Mouse (Mus musculus) small intestine, adult 2 months (tissue): Measurements from ENCODE around the gene Kcnn4. TPM values are rescaled to one million over a fixed set of nuclear protein-coding genes. Genes with fewer than 3 reads are reported as not detected.
A peak's percentile ranks its signal among the peaks of the same experiment; 100 is the strongest.

Experiments
- H3K27ac ChIP-seq: fragments of 200-500 bp; 2 replicates; pipeline ENCODE4 v1.5.1; 2012; ENCODE audit warnings: low read depth, low read length, control low read depth, inconsistent platforms; ENCODE audit not compliant: insufficient read depth
- H3K27me3 ChIP-seq: fragments of 200-500 bp; 2 replicates; pipeline ENCODE4 v1.6.1; 2012; ENCODE audit warnings: mild to moderate bottlenecking, moderate library complexity, low read length, inconsistent platforms; ENCODE audit not compliant: control insufficient read depth, insufficient read depth
- H3K36me3 ChIP-seq: fragments of 200-500 bp; 2 replicates; pipeline ENCODE4 v1.6.1; 2012; ENCODE audit warnings: mild to moderate bottlenecking, low read length, control low read depth, inconsistent platforms; ENCODE audit not compliant: control insufficient read depth, insufficient read depth
- H3K4me1 ChIP-seq: fragments of 200-500 bp; 2 replicates; pipeline ENCODE4 v1.6.1; 2012; ENCODE audit warnings: low read length, inconsistent platforms, mixed read lengths; ENCODE audit not compliant: control insufficient read depth, insufficient read depth, insufficient read length
- H3K4me3 ChIP-seq: fragments of 200-500 bp; 2 replicates; pipeline ENCODE4 v1.5.1; 2012; ENCODE audit warnings: low read depth, mild to moderate bottlenecking, control low read depth, inconsistent platforms, low read length, moderate library complexity
- CTCF ChIP-seq: fragments of 200-500 bp; IDR thresholded peaks from 2 replicates; pipeline ENCODE4 v1.5.1; 2012; ENCODE audit warnings: low read depth, mild to moderate bottlenecking, control low read depth, inconsistent platforms, low read length, moderate library complexity, mixed read lengths; ENCODE audit not compliant: insufficient replicate concordance, insufficient read length; ENCODE audit errors: extremely low read depth
- POLR2A ChIP-seq: fragments of 200-500 bp; IDR thresholded peaks from 2 replicates; pipeline ENCODE4 v1.6.1; 2012; ENCODE audit warnings: low read depth, mild to moderate bottlenecking, control low read depth, inconsistent platforms, low read length, moderate library complexity
- WGBS: fragments of 180-500 bp; shearing (Covaris S2); methylation state at CpG from one replicate; pipeline ENCODE4 v1.1.7; 2018; 5-methylcytosine and 5-hydroxymethylcytosine counted together
- polyA plus RNA-seq: library from polyadenylated mRNA; depleted of rRNA; stranded (reverse); fragments of >200 nt; gene quantifications from 2 replicates; pipeline ENCODE4 v1.2.3, GENCODE M21; 2012; rRNA removed

The Kcnn4 gene
- 61.9 and 95.5 TPM in 2 replicates for polyA plus RNA-seq

DNA sequence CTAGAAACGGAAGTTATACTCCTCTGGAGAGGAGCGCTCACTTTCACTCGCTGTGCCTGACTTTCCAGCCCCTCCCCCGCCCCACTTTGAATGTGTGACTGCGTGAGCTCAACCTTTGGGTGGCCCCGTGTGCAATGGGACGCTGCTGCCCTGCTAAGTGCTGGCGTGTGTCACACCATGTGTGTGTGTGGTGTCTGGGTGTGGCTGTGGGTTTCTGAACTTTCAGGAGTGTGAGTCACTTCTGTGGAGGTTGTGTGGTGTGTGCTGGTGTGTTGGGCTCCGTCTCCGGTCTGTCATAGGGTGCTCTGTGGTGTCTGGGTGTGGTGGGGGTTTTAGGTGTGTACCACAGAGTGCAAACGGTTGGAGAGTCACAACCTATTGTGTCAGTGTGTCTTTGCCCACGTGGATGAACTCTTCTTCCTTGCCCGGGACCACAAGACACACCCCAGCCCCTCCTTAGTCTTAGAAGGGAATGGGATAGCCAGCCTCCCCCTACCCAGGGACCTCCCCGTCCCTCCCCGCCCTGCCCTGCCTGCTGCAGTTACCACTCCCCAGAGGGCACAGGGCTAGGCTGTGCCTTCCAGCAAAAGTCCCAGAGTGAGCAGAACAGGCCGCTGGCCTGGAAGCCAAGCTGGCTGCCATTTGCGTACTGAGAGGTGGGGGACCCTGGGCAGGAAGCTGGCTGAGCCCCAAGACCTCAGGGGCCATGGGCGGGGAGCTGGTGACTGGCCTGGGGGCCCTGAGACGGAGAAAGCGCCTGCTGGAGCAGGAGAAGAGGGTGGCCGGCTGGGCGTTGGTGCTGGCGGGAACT, at the start of gene Kcnn4:
Kcnn4 (plus strand) TSS at position 533 of the 811 bp plus-strand sequence.
- 8% methylated on average over 23 of the region's 23 CpGs for WGBS
- H3K36me3 ChIP-seq = no peaks in the 10 kb centered on the region
- H3K4me3 ChIP-seq = peak within 1 kb of the TSS; percentile 76
- no peaks in the 10 kb centered on the region for H3K27me3 ChIP-seq
- H3K4me1 ChIP-seq = peaks cover 48% of the 10 kb centered on the region
- peak within 1 kb of the TSS; percentile 94 for H3K27ac ChIP-seq
- TF ChIP-seq CTCF (no peak), POLR2A (peak; percentile 75; the same call in 1 of the 2 replicates)

DNA sequence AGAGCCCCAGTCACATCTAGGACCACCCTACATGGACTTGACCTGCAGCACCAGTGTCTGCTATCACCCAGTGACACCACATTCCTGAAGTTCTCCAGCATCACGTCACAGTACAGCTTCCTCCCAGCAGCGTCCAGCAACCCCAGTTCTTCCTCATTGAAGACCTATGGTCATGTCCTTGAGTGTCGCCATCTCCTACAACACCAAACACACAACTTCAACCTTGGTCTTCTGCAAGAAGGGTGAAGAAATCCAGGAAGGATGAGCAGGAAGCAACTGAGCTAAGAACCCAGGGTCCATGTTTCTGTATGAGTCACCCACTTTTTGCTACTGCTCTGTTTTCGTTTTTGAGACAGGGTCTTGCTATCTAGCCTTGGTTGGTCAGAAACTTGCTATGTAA, 47.5 kb upstream of the Kcnn4 start:
- 63% methylated on average over 4 of the region's 4 CpGs for WGBS
- Histone ChIP-seq H3K36me3 (no peaks in the 10 kb centered on the region), H3K27me3 (peaks cover 19% of the 10 kb centered on the region; the same call in 1 of the 2 replicates), H3K4me1 (no peaks in the 10 kb centered on the region), H3K27ac (no peak overlapping the region), H3K4me3 (no peak overlapping the region)
- TF ChIP-seq POLR2A = no peak
- no peak for TF ChIP-seq CTCF

DNA sequence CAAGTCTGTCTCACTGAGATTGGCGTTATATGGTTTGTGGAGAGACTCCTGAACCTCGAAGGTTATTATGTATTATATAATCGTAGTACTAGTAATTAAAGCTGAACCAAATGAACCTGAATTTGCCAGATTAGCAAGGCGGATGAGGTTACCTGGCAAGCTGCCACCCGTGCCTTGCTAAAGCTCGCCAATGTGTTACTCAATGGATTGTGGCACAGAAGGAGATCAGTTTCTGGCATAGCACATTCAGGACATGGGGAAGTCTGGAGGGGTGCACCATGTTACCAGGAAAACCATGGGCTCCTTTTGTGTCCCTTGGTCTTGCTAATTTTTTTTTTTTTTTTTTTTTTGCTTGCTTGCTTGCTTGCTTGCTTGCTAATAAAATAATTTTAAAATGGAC, 44.9 kb upstream of the Kcnn4 start:
- no peaks in the 10 kb centered on the region for H3K4me1 ChIP-seq
- WGBS = 43% methylated on average over 6 of the region's 6 CpGs
- H3K27ac ChIP-seq = no peak overlapping the region
- no peaks in the 10 kb centered on the region for H3K36me3 ChIP-seq
- no peak overlapping the region for H3K4me3 ChIP-seq
- TF ChIP-seq POLR2A (no peak), CTCF (no peak)
- H3K27me3 ChIP-seq = peaks cover 19% of the 10 kb centered on the region

- Histone ChIP-seq H3K27me3 (peaks cover 19% of the 10 kb centered on the region), H3K27ac (no peak overlapping the region), H3K4me3 (no peak overlapping the region), H3K36me3 (no peaks in the 10 kb centered on the region), H3K4me1 (no peaks in the 10 kb centered on the region)
- TF ChIP-seq CTCF (no peak), POLR2A (no peak)
- WGBS = 23% methylated on average over 13 of the region's 13 CpGs
Observed at GRCm38 (mm10) chr7:24325675-24326128, 44.4 kb upstream of the Kcnn4 start.

DNA sequence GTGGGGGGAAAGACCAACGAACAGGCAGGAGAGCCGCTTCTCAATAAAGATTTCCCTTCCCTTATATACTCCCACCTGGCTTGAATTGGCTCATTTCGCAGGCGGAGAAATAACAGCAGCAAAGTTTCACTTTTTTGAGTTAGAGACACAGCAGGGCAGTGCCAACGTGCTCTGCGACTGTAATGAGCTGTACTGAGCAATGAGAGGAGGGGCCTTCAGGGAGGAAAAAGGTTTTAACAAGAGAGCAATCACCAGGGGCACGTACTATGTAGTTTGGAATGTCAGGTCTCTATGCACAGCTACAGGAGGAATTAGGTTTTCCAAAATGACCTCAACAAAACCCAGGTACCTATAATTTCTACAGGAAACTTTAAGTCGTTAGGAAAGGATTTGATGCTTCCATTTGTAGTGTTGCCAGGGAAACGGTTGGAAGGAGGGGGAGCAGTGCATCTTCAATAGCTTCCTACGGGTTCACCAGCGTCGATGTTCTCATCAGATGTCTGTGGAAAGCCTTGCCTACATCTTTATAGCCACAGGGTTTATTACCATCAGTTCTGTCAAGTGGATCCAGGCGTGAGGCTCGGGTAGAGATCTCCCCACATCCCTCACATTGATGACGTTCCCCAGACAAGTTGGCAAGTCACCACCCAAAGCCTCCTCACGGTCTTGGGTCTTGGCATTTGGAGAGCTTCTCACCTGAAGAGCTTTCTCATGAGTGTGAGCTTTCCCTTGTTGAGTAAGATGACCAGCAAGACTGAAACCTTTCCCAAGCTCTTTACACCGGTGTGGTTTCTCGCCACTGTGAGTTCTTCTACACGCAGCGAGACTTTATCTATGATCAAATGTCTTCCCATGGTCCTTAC, 43.6 kb upstream of the Kcnn4 start:
- TF ChIP-seq POLR2A (no peak), CTCF (no peak)
- Histone ChIP-seq H3K4me3 (no peak overlapping the region), H3K27ac (no peak overlapping the region), H3K27me3 (peaks cover 19% of the 10 kb centered on the region), H3K4me1 (no peaks in the 10 kb centered on the region), H3K36me3 (no peaks in the 10 kb centered on the region)
- WGBS = 61% methylated on average over 20 of the region's 20 CpGs

- H3K36me3 ChIP-seq = no peaks in the 10 kb centered on the region
- H3K4me1 ChIP-seq = no peaks in the 10 kb centered on the region
- WGBS = 44% methylated on average over 14 of the region's 14 CpGs
- TF ChIP-seq CTCF = no peak
- no peak for TF ChIP-seq POLR2A
- no peak overlapping the region for H3K4me3 ChIP-seq
- no peak overlapping the region for H3K27ac ChIP-seq
- peaks cover 16% of the 10 kb centered on the region for H3K27me3 ChIP-seq
Observed at GRCm38 (mm10) chr7:24327281-24327975, 42.6 kb upstream of the Kcnn4 start.
